Mouse (Mus musculus): ENCODE results near the gene Kctd15.

DNA sequence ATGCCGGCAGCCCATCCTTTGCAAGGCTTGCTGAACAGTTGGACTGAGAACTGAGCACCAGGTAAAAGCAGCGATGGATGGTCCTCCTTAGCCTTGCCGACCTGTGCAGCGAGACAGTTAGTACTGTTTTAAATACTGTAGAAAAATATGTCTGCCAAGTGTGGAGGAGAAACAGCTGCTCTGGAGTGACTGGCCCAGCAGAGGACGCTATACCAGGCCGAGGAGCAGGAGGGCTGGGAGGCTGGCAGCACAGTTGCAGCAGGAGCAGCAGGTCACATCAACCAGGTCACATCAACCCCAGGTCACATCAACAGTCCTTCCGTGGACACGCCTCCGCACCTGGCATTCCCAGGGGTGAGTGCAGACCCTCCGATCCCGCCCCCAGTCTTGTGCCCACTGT is 16.7 kb downstream of the Kctd15 start:
- TF ChIP-seq EP300 (IDR thresholded peaks at IDR 0.05; ENCODE audit: insufficient read depth, low read depth, low read length) (no peak), POLR2A (IDR thresholded peaks at IDR 0.05; ENCODE audit: insufficient read depth, low read length) (no peak)

Data from ES-Bruce4 (cell line).